Mouse (Mus musculus) embryonic facial prominence, embryonic 15.5 days (tissue): ENCODE data around the gene Hes1. TPM values are rescaled to one million over a fixed set of nuclear protein-coding genes. Genes with fewer than 3 reads are reported as not detected.

Experiments
- ATAC-seq: fragments of 200-750 bp; cut with Nextera tagmentation; 2 replicates; pipeline ENCODE4 v1.8.0; 2017; ENCODE audit warnings: low read depth, moderate TSS enrichment; ENCODE audit not compliant: insufficient number of reproducible peaks, low FRiP score, low TSS enrichment
- H3K27ac ChIP-seq: fragments of 300-500 bp; sonication (generic); replicated peaks from 2 replicates; pipeline ENCODE4 v1.5.1; 2015; ENCODE audit warnings: mild to moderate bottlenecking, inconsistent platforms
- H3K27me3 ChIP-seq: fragments of 300-500 bp; sonication (generic); 2 replicates; pipeline ENCODE4 v1.6.1; 2015; ENCODE audit warnings: inconsistent platforms
- H3K36me3 ChIP-seq: fragments of 300-500 bp; sonication (generic); 2 replicates; pipeline ENCODE4 v1.6.1; 2015; ENCODE audit warnings: mild to moderate bottlenecking, inconsistent platforms
- H3K4me1 ChIP-seq: fragments of 300-500 bp; sonication (generic); 2 replicates; pipeline ENCODE4 v1.6.1; 2015; ENCODE audit warnings: inconsistent platforms
- H3K4me2 ChIP-seq: fragments of 300-500 bp; sonication (generic); replicated peaks from 2 replicates; pipeline ENCODE4 v1.6.1; 2015; ENCODE audit warnings: mild to moderate bottlenecking, inconsistent platforms
- H3K4me3 ChIP-seq: fragments of 300-500 bp; sonication (generic); replicated peaks from 2 replicates; pipeline ENCODE4 v1.5.1; 2015; ENCODE audit warnings: mild to moderate bottlenecking, inconsistent platforms
- H3K9ac ChIP-seq: fragments of 300-500 bp; sonication (generic); 2 replicates; pipeline ENCODE4 v1.6.1; 2015; ENCODE audit warnings: inconsistent platforms
- H3K9me3 ChIP-seq: fragments of 300-500 bp; sonication (generic); replicated peaks from 2 replicates; pipeline ENCODE4 v1.6.1; 2016; ENCODE audit warnings: inconsistent platforms
- WGBS: fragments of 180-500 bp; shearing (Covaris S2); methylation state at CpG from one replicate; pipeline ENCODE4 v1.1.7; 2015; 5-methylcytosine and 5-hydroxymethylcytosine counted together
- polyA plus RNA-seq: library from polyadenylated mRNA; unstranded; fragments of >200 nt; fragmentation: Nextera tagmentation; extraction: Ambion mirVana; gene quantifications from 2 replicates; pipeline ENCODE4 v1.2.1, GENCODE M21; 2015

The Hes1 gene
- polyA plus RNA-seq, 1 experiment from 2014 or later = 63.6 TPM

- Histone ChIP-seq H3K36me3 (no peaks in the 10 kb centered on the region), H3K27me3 (no peaks in the 10 kb centered on the region), H3K27ac (no peak overlapping the region), H3K4me1 (peaks cover 8% of the 10 kb centered on the region), H3K9me3 (no peaks in the 10 kb centered on the region), H3K9ac (no peak overlapping the region), H3K4me3 (no peak overlapping the region), H3K4me2 (no peak overlapping the region)
- 68% methylated on average over 4 of the region's 4 CpGs for WGBS
- no peak for ATAC-seq
These were observed 17.3 kb downstream of the Hes1 start for GRCm38 (mm10) chr16:30081498-30081897.

GRCm38 (mm10) chr16:30081980-30082379, 17.8 kb downstream of the Hes1 start:
- no peak overlapping the region for H3K4me3 ChIP-seq
- H3K9me3 ChIP-seq = no peaks in the 10 kb centered on the region
- ATAC-seq = no peak
- no peak overlapping the region for H3K27ac ChIP-seq
- no peaks in the 10 kb centered on the region for H3K27me3 ChIP-seq
- no peak overlapping the region for H3K4me2 ChIP-seq
- no peak overlapping the region for H3K9ac ChIP-seq
- H3K36me3 ChIP-seq = no peaks in the 10 kb centered on the region
- H3K4me1 ChIP-seq = peaks cover 8% of the 10 kb centered on the region
- 73% methylated on average over 4 of the region's 4 CpGs for whole genome bisulfite sequencing

GRCm38 (mm10) chr16:30082965-30083364, 18.8 kb downstream of the Hes1 start:
- H3K9ac ChIP-seq = no peak overlapping the region
- no peaks in the 10 kb centered on the region for H3K27me3 ChIP-seq
- ATAC-seq = no peak
- no peak overlapping the region for H3K27ac ChIP-seq
- no peaks in the 10 kb centered on the region for H3K36me3 ChIP-seq
- peaks cover 8% of the 10 kb centered on the region for H3K4me1 ChIP-seq
- 94% methylated on average over 8 of the region's 8 CpGs for WGBS
- H3K4me2 ChIP-seq = no peak overlapping the region
- no peak overlapping the region for H3K4me3 ChIP-seq
- H3K9me3 ChIP-seq = no peaks in the 10 kb centered on the region

GRCm38 (mm10) chr16:30083536-30083935, 19.4 kb downstream of the Hes1 start:
- H3K27ac ChIP-seq = no peak overlapping the region
- H3K4me1 ChIP-seq = peaks cover 8% of the 10 kb centered on the region
- no peaks in the 10 kb centered on the region for H3K9me3 ChIP-seq
- no peaks in the 10 kb centered on the region for H3K27me3 ChIP-seq
- H3K4me2 ChIP-seq = no peak overlapping the region
- no peak overlapping the region for H3K9ac ChIP-seq
- no peak overlapping the region for H3K4me3 ChIP-seq
- WGBS = 39% methylated on average over 3 of the region's 3 CpGs
- no peak for ATAC-seq
- H3K36me3 ChIP-seq = no peaks in the 10 kb centered on the region

- Histone ChIP-seq H3K4me2 (no peak overlapping the region), H3K9ac (no peak overlapping the region), H3K27ac (no peak overlapping the region), H3K4me1 (no peaks in the 10 kb centered on the region; the same call in 1 of the 2 replicates), H3K27me3 (no peaks in the 10 kb centered on the region), H3K4me3 (no peak overlapping the region), H3K36me3 (no peaks in the 10 kb centered on the region), H3K9me3 (no peaks in the 10 kb centered on the region)
- no peak for ATAC-seq
- 85% methylated on average over 5 of the region's 5 CpGs for WGBS
These were observed 24.5 kb downstream of the Hes1 start for GRCm38 (mm10) chr16:30088646-30089045.

- H3K4me1 ChIP-seq = no peaks in the 10 kb centered on the region
- H3K9me3 ChIP-seq = no peaks in the 10 kb centered on the region
- no peak for ATAC-seq
- 46% methylated on average over 9 of the region's 9 CpGs for WGBS
- no peaks in the 10 kb centered on the region for H3K27me3 ChIP-seq
- no peak overlapping the region for H3K4me3 ChIP-seq
- H3K4me2 ChIP-seq = no peak overlapping the region
- H3K27ac ChIP-seq = no peak overlapping the region
- no peaks in the 10 kb centered on the region for H3K36me3 ChIP-seq
- H3K9ac ChIP-seq = no peak overlapping the region
These were observed 26.1 kb downstream of the Hes1 start for GRCm38 (mm10) chr16:30090200-30090865.

- Histone ChIP-seq H3K27me3 (peaks cover 5% of the 10 kb centered on the region; the same call in 1 of the 2 replicates), H3K9me3 (no peaks in the 10 kb centered on the region)
These were observed 31.9 kb downstream of the Hes1 start for GRCm38 (mm10) chr16:30096050-30096449.

GRCm38 (mm10) chr16:30096475-30096874, 32.3 kb downstream of the Hes1 start:
- 9% methylated on average over 7 of the region's 7 CpGs for WGBS
- peak; percentile 90 for ATAC-seq
- H3K4me1 ChIP-seq = peaks cover 18% of the 10 kb centered on the region
- no peaks in the 10 kb centered on the region for H3K36me3 ChIP-seq
- peak overlapping the region; percentile 38 for H3K4me2 ChIP-seq
- H3K4me3 ChIP-seq = no peak overlapping the region
- no peak overlapping the region for H3K9ac ChIP-seq
- peaks cover 5% of the 10 kb centered on the region; the same call in 1 of the 2 replicates for H3K27me3 ChIP-seq
- H3K27ac ChIP-seq = peak overlapping the region; percentile 80
- no peaks in the 10 kb centered on the region for H3K9me3 ChIP-seq

More at GRCm38 (mm10) chr16:30096050-30096449, 31.9 kb downstream of the Hes1 start:
- Histone ChIP-seq H3K9ac (no peak overlapping the region), H3K36me3 (no peaks in the 10 kb centered on the region), H3K4me1 (peaks cover 18% of the 10 kb centered on the region), H3K4me2 (peak overlapping the region; percentile 38; the same call in 1 of the 2 replicates), H3K4me3 (no peak overlapping the region), H3K27ac (peak overlapping the region; percentile 80)
- 37% methylated on average over 3 of the region's 3 CpGs for WGBS
- no peak for ATAC-seq

GRCm38 (mm10) chr16:30099124-30099523, 34.9 kb downstream of the Hes1 start:
- H3K9me3 ChIP-seq = no peaks in the 10 kb centered on the region
- no peak overlapping the region for H3K4me3 ChIP-seq
- H3K27me3 ChIP-seq = peaks cover 9% of the 10 kb centered on the region; the same call in 1 of the 2 replicates
- peaks cover 36% of the 10 kb centered on the region for H3K4me1 ChIP-seq
- no peak for ATAC-seq
- WGBS = 85% methylated on average over 5 of the region's 5 CpGs
- no peak overlapping the region for H3K27ac ChIP-seq
- no peak overlapping the region for H3K9ac ChIP-seq
- no peaks in the 10 kb centered on the region for H3K36me3 ChIP-seq
- H3K4me2 ChIP-seq = no peak overlapping the region

GRCm38 (mm10) chr16:30102149-30102915, 38.1 kb downstream of the Hes1 start:
- H3K9ac ChIP-seq = no peak overlapping the region
- no peak overlapping the region for H3K4me3 ChIP-seq
- H3K4me2 ChIP-seq = no peak overlapping the region
- peaks cover 9% of the 10 kb centered on the region; the same call in 1 of the 2 replicates for H3K27me3 ChIP-seq
- H3K27ac ChIP-seq = no peak overlapping the region
- H3K4me1 ChIP-seq = peaks cover 19% of the 10 kb centered on the region
- no peaks in the 10 kb centered on the region for H3K36me3 ChIP-seq
- no peak for ATAC-seq
- WGBS = 23% methylated on average over 10 of the region's 10 CpGs
- no peaks in the 10 kb centered on the region for H3K9me3 ChIP-seq

- H3K9ac ChIP-seq = no peak overlapping the region
- H3K27ac ChIP-seq = peak overlapping the region; percentile 39; the same call in 1 of the 2 replicates
- peak overlapping the region; percentile 17; the same call in 1 of the 2 replicates for H3K4me2 ChIP-seq
These were observed 38.8 kb downstream of the Hes1 start for GRCm38 (mm10) chr16:30102982-30103381.

More at GRCm38 (mm10) chr16:30102982-30103381, 38.8 kb downstream of the Hes1 start:
- Histone ChIP-seq H3K4me1 (peaks cover 19% of the 10 kb centered on the region), H3K4me3 (no peak overlapping the region), H3K36me3 (no peaks in the 10 kb centered on the region), H3K27me3 (peaks cover 9% of the 10 kb centered on the region; the same call in 1 of the 2 replicates), H3K9me3 (no peaks in the 10 kb centered on the region)
- 4% methylated on average over 3 of the region's 3 CpGs for WGBS
- ATAC-seq = no peak
